Mouse (Mus musculus) adrenal gland, adult 18-20 months (tissue): Measurements from ENCODE around the gene Gm14214. TPM values are rescaled to one million over a fixed set of nuclear protein-coding genes. Genes with fewer than 3 reads are reported as not detected.

Experiments
- DNase-seq, 2 experiments: peaks; one replicate each; pipeline ENCODE4 v3.0.0; 2021 to 2022; ENCODE audit warnings: low spot score in 2 of 2
- total RNA-seq, 2 experiments: library from RNA; stranded (reverse); gene quantifications; 1 replicate in 1 of 2; 2 replicates in 1 of 2; pipeline ENCODE4 v1.2.3; 2021

Gene Gm14214
- total RNA-seq, 2 experiments from 2014 or later, result not detected

DNA sequence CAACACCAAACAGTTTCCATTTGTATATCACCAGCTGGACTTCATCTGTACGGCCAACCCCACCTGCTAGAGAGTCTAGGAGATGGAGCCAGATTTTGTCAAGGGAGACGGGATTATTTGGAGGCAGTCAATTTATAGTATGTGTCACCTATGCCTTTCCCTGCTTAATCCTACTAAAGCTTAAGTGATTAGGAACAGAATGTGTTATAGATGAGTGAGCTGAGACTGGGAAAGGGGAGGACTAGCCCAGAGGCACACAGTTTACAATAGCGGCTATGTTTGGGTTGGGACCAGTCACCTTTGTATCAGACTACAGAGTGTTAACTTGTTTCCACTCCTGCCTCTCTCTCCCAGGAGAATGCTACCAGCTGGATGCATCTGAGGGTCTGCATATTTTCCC, 9.8 kb upstream of the Gm14214 start:
- DNase-seq, result no peak

GRCm38 (mm10) chr2:154776496-154776895, 6.7 kb upstream of the Gm14214 start:
- peak in 1 of 2 experiments; percentile 47 for DNase-seq

GRCm38 (mm10) chr2:154774032-154774431, 4.2 kb upstream of the Gm14214 start:
- DNase-seq, result no peak

DNA sequence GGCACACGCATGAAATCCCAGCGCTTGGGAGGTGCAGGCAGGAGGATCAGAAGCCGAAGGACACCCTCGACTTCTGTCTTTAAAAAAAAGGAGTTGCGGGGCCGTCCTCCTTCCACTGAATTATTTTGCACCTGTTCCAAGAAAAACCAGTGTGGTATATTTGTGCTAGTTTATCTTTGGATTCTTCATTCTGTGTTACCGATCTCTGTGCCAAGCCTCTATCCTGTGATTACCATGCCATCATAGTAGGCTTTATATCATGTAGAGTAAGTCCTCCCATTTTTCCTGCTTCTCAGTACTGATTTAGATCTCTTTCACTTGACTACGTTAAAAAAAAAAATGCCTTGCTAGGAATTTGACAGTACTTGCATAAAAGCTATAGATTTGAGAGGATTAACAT, 1.8 kb upstream of the Gm14214 start:
- no peak for DNase-seq

DNA sequence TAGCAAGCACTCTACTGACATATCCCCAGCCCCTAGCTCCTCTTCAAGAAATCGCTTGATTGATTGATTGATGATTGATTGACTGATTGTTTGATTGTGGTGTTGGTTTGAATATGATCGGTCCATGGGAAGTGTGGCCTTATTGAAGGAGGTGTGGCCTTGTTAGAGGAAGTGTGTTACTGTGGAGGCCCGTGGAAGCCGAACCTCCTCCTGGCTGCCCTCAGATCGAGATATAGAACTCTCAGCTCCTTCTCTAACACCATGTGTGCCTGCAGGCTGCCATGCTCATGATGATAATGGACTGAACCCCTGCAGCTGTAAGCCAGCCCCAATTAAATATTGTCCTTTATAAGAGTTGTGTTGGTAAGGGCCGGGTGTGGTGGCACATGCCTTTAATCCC, 2.8 kb downstream of the Gm14214 start:
- no peak for DNase-seq

DNA sequence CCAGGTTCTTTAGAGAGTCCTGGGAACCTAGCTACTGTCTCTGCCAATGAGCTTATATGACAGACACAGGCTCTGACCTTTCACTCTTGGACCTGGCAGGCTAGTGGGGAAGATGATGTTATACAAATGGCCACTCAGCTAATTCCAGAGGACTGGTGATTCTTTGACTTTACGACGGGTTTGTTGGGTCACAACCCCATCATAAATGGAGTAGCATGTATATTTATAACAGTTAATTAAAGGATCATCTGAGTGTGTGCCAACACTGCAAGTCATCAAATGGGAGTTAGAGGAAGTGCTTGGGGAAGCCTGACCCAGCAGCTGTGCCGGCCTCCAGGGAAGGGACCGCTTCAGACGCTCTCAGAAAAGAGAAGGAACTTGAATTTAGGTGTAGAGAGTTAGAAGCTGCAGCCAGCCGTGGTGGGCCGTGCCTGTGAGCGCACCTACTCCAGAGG, 4.2 kb downstream of the Gm14214 start:
- DNase-seq, result no peak

- no peak for DNase-seq
Observed at GRCm38 (mm10) chr2:154764828-154765497, 4.9 kb downstream of the Gm14214 start.

- no peak for DNase-seq
Observed at GRCm38 (mm10) chr2:154763226-154763625, 6.6 kb downstream of the Gm14214 start.

- DNase-seq, result no peak
Observed at GRCm38 (mm10) chr2:154758454-154758853, 11.4 kb downstream of the Gm14214 start.

DNA sequence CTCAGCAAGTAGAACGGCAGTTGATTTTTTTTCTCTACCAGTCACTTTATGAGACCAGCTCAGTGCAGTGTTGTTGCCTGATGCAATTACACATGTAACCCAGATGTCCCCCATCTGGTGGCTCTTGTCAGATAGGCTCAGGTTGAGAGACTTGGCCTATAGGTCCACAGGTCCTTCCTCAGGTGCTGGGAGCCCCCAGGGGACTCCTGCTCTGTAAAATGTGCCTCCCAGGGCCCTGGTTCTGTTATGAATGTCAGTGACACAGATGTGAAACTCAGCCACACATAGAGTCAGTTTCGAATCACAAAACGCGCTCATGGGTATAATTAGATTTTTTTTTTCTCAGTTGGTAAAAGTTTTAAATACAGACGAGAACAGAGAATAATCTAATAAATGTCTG, 12.1 kb downstream of the Gm14214 start:
- DNase-seq, result no peak

DNA sequence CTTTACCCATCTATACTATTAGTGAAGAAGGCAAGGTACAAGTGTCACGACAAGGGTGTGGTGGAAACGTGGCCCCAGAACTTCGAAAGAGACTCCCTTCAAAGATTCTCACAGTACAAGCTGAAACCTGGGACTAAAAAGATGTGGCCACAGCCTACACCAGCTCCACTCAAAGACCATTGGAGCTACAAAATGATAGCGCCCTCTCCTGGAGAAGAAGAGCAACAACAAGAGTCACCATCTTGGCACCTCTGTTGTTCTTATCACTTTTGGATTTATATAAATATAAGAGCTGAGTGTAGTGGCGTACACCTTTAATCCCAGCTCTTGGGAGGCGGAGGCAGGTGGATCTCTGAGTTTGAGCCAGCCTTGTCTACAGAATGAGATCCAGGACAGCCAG, 14.0 kb downstream of the Gm14214 start:
- DNase-seq, result no peak

DNA sequence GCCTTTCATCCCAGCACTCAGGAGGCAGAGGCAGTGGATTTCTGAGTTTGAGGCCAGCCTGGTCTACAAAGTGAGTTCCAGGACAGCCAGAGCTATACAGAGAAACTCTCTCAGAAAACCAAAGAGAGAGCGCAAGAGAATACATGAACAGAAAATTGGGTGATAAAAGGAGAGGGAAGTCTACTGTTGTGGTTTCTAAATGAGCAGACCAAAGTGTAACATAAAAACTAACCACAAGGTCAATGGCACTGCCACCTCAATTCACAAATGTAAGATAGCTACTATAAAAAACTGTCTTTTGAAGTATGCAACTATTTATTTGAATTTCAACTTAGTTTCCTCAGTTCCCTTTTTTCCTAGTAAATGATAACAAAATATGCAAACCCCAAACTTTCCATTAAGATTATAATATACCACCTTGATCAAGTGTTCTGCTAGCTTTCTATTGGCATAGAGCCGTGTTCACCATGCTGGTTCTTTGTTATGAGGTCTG, 15.7 kb downstream of the Gm14214 start:
- no peak for DNase-seq

DNA sequence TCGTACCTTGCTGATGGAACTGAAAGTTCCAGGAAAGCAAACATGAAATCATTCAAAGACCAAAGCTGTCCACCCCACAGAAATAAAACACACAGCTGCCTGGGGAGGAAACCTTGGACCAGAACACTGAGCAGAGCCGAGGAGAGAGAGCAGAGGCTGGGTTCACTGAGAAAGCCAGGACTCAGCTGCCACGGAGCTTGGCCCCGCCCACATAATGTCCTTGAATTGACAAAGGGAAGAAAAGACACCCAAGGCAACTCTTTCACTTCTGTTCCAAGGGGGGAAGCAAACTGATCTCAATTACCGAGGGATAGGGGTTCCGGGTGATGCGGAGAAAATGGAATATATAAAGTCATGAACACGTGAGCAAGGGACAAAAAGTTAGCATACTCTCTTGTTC, 17.9 kb downstream of the Gm14214 start:
- peak; percentile 36 to 53 for DNase-seq

GRCm38 (mm10) chr2:154749046-154750036, 20.5 kb downstream of the Gm14214 start:
- DNase-seq, result no peak

- DNase-seq, result no peak
Observed at GRCm38 (mm10) chr2:154748383-154748782, 21.4 kb downstream of the Gm14214 start.

GRCm38 (mm10) chr2:154743915-154744314, 25.9 kb downstream of the Gm14214 start:
- no peak for DNase-seq

DNA sequence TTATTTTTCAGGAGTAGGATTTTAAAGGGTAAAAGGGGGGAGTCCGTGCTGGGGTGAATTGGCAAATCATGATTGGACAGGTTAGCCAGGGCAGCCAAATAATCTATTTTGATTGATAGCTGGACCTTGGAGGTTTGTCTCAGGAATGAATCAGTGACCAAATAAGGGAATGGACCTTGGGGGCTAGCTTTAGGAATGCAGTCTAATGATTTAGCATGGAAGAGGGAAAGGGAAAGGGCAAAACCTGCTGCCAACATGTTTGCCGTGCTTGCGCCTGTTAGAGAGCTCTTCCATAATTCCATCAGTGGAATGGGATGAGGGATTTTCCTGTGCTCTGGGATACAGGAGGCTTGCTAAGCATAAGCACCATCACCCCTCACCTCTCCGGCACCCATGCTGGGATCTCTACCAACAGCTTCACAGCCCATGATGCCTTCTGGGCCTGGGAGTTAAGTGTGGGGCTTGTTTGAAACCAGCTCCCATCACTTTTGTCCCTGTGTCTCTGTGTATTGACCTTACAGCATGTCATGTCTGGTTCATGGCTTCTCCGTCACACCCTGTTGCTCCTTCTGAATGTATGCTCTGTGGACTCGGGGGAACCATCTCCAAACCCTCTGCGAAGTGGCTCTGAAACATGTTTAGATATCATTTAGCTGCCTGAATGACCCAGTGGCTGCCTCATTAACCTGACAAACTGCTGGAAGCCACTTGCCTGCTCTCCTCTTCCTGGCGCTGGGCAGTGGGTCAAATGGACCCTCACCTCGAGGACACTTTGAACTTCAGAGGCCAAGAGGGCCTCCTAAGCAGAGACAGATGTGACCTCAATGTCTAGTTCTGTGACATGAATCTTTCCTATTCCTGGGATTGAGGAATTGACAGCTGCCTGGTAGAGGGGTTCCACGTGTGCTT, 26.7 kb downstream of the Gm14214 start:
- DNase-seq, result peak in 1 of 2 experiments; percentile 45

- DNase-seq, result no peak
Observed at GRCm38 (mm10) chr2:154738621-154739020, 31.2 kb downstream of the Gm14214 start.

DNA sequence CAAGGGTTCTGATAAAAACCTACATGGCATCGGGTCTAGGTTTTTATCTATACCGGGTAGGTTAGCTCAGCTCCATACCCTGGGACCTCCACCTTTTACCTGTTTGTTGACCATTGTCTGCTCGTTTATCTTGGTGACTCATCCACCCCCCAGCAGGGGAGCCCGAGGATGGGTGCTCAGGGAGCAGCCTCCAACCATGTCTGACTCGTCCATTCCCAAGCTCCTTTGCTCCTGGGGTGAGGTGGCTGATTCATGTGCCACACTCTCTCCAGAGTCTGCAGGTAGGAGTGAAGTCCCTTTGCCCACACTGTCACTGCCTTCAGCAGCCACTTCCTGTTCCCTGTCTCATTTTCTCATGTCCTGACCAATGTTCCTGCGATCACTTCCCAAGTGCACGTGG, 33.8 kb downstream of the Gm14214 start:
- no peak for DNase-seq

- no peak for DNase-seq
Observed at GRCm38 (mm10) chr2:154735416-154735815, 34.4 kb downstream of the Gm14214 start.

DNA sequence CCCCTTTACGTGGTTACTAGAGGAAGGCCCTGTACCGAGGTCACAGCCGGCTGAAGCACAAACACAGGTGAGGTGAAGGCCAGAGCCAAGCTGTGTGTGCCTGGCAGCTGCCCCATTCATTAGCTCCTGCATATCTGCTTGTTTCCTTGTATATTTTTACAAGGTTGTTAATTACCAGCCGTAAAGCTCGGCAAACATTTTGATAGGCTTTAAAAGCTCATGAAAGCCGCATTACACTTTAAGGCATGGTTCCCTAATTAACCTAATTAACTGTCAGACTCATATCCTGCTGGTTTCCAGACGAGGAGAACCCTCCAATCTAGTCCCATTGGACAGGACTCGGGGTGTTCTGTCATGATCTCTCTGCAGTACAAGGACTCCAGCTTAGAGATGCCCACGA, 34.9 kb downstream of the Gm14214 start:
- no peak for DNase-seq
